Comparison of ENCODE assay signal across 18 mouse cellular contexts in the genomic region with DNA sequence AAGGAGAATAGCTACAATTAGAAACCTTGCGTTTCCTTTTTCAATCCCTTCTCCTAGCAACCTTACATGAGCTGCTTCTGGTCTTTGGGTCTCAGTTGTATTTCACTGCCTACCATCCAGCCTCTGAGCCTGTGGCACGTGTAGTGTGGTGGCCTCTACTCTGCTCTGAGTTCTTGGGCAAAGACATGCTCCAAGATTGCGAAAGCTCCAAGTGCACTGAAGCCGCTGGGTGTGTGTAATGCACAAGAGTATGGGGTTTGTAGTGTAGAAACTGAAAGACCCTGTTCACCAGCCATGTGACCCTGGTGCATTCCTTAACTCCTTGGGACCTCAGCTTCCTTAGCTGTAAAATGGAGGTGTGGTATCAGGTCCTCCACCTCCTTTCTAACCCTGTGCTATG.
DNase-seq lines count a peak whose midpoint lies in the region; ATAC-seq and TF ChIP-seq lines count a peak whose summit lies in the region.
"Had no signal": no experiment of that assay in that cellular context is flagged by ENCODE, and none has a peak within 500 bp of the region (broad histone marks: within the 10 kb centered on the region; RNA-seq: fewer than 3 reads in every experiment).

No protein-coding gene starts in this region.

- H3K36me3 ChIP-seq in hindbrain, embryonic 14.5 days (replicated peaks; ENCODE audit: control insufficient read depth, insufficient read depth) = no peaks in the 10 kb centered on the region
- no peaks in the 10 kb centered on the region for H3K36me3 ChIP-seq in hindbrain, embryonic 11.5 days (ENCODE audit: control insufficient read depth, insufficient read depth, low read length)
- H3K36me3 ChIP-seq in lung, postnatal 0 days (ENCODE audit: insufficient read depth, low read length) = no peaks in the 10 kb centered on the region
- no peaks in the 10 kb centered on the region for H3K36me3 ChIP-seq in forebrain, embryonic 10.5 days (replicated peaks)
- H3K36me3 ChIP-seq: embryonic facial prominence, embryonic 10.5 days; forebrain, embryonic 15.5 days; heart, embryonic 15.5 days; hindbrain, embryonic 15.5 days had no signal

- no peaks in the 10 kb centered on the region for H3K4me1 ChIP-seq in hindbrain, embryonic 14.5 days (replicated peaks; ENCODE audit: control insufficient read depth, insufficient read depth, low read length)
- no peaks in the 10 kb centered on the region for H3K4me1 ChIP-seq in hindbrain, embryonic 11.5 days (replicated peaks; ENCODE audit: control insufficient read depth, insufficient read depth, low read length)
- H3K4me1 ChIP-seq in lung, postnatal 0 days (ENCODE audit: insufficient read depth, low read depth, low read length) = no peaks in the 10 kb centered on the region
- H3K4me1 ChIP-seq in forebrain, embryonic 10.5 days = peaks cover 13% of the 10 kb centered on the region
- H3K4me1 ChIP-seq: heart, embryonic 15.5 days had no signal

- H3K9me3 ChIP-seq in hindbrain, embryonic 14.5 days (ENCODE audit: control insufficient read depth, low read length) = no peaks in the 10 kb centered on the region
- no peaks in the 10 kb centered on the region for H3K9me3 ChIP-seq in hindbrain, embryonic 11.5 days (ENCODE audit: control insufficient read depth, low read length)
- no peaks in the 10 kb centered on the region for H3K9me3 ChIP-seq in lung, postnatal 0 days (ENCODE audit: low read length)
- no peaks in the 10 kb centered on the region for H3K9me3 ChIP-seq in forebrain, embryonic 10.5 days
- H3K9me3 ChIP-seq: embryonic facial prominence, embryonic 10.5 days; forebrain, embryonic 15.5 days; heart, embryonic 15.5 days; hindbrain, embryonic 15.5 days had no signal

- no peak for ATAC-seq in hindbrain, embryonic 14.5 days (ENCODE audit: low FRiP score)
- ATAC-seq in hindbrain, embryonic 11.5 days (ENCODE audit: low FRiP score) = no peak
- peak; percentile 50; the same call in 1 of the 2 replicates for ATAC-seq in lung, postnatal 0 days
- peak; percentile 32 for ATAC-seq in megakaryocyte progenitor cell, adult 5-6 weeks (replicated peaks; ENCODE audit: poor library complexity)
- ATAC-seq: forebrain, embryonic 15.5 days had no signal

- WGBS in hindbrain, embryonic 14.5 days = 76% methylated on average over 4 of the region's 4 CpGs
- WGBS in hindbrain, embryonic 11.5 days = 93% methylated on average over 4 of the region's 4 CpGs
- WGBS in lung, postnatal 0 days = 56% methylated on average over 4 of the region's 4 CpGs
- 87% methylated on average over 4 of the region's 4 CpGs for WGBS in forebrain, embryonic 10.5 days

- H3K27ac ChIP-seq in hindbrain, embryonic 14.5 days = no peak overlapping the region
- H3K27ac ChIP-seq in hindbrain, embryonic 11.5 days (ENCODE audit: low read depth, low read length) = no peak overlapping the region
- H3K27ac ChIP-seq in lung, postnatal 0 days (ENCODE audit: low read length) = no peak overlapping the region
- no peak overlapping the region for H3K27ac ChIP-seq in forebrain, embryonic 10.5 days
- H3K27ac ChIP-seq: embryonic facial prominence, embryonic 10.5 days; forebrain, embryonic 15.5 days; heart, adult 2 months; heart, embryonic 15.5 days; hindbrain, embryonic 15.5 days had no signal

- no peak for TF ChIP-seq CTCF in lung, postnatal 0 days (IDR thresholded peaks at IDR 0.05)

- no peak overlapping the region for H3K4me3 ChIP-seq in hindbrain, embryonic 14.5 days (replicated peaks; ENCODE audit: low read length)
- H3K4me3 ChIP-seq in hindbrain, embryonic 11.5 days (ENCODE audit: low read depth, low read length) = no peak overlapping the region
- H3K4me3 ChIP-seq in lung, postnatal 0 days (ENCODE audit: low read depth, low read length) = no peak overlapping the region
- H3K4me3 ChIP-seq in forebrain, embryonic 10.5 days = no peak overlapping the region
- H3K4me3 ChIP-seq: embryonic facial prominence, embryonic 10.5 days; forebrain, embryonic 15.5 days; heart, adult 2 months; heart, embryonic 15.5 days; hindbrain, embryonic 15.5 days had no signal

- peak; percentile 2 for DNase-seq in hindbrain, embryonic 14.5 days (ENCODE audit: low spot score)
- no peak for DNase-seq in hindbrain, embryonic 11.5 days (ENCODE audit: low spot score)
- DNase-seq in 416B (ENCODE audit: low read depth) = peak; percentile 45
- no peak for DNase-seq in lung, postnatal 0 days (ENCODE audit: low spot score)
- DNase-seq in forebrain, embryonic 10.5 days (ENCODE audit: extremely low spot score, low spot score) = no peak
- no peak for DNase-seq in thymus, postnatal 0 days (ENCODE audit: low spot score)
- DNase-seq: adrenal gland, postnatal 14 days; cerebellum, adult 18-20 months; cerebellum, adult 9-11 months; cerebellum, postnatal 36 days; heart, adult 2 months; heart, postnatal 14 days had no signal

- H3K4me2 ChIP-seq in hindbrain, embryonic 14.5 days (replicated peaks) = no peak overlapping the region
- no peak overlapping the region for H3K4me2 ChIP-seq in hindbrain, embryonic 11.5 days (replicated peaks; ENCODE audit: low read depth, low read length)
- H3K4me2 ChIP-seq in lung, postnatal 0 days (replicated peaks; ENCODE audit: low read depth, low read length) = no peak overlapping the region
- H3K4me2 ChIP-seq: forebrain, embryonic 15.5 days; heart, embryonic 11.5 days; heart, embryonic 15.5 days; hindbrain, embryonic 15.5 days had no signal

- H3K27me3 ChIP-seq in hindbrain, embryonic 14.5 days (ENCODE audit: control insufficient read depth, insufficient read depth, low read length) = no peaks in the 10 kb centered on the region
- no peaks in the 10 kb centered on the region for H3K27me3 ChIP-seq in hindbrain, embryonic 11.5 days (ENCODE audit: control insufficient read depth, insufficient read depth, low read length)
- H3K27me3 ChIP-seq in lung, postnatal 0 days (replicated peaks; ENCODE audit: insufficient read depth, low read length) = no peaks in the 10 kb centered on the region
- peaks cover 42% of the 10 kb centered on the region for H3K27me3 ChIP-seq in forebrain, embryonic 10.5 days (ENCODE audit: poor library complexity, severe bottlenecking)
- H3K27me3 ChIP-seq: forebrain, embryonic 15.5 days; heart, embryonic 15.5 days; hindbrain, embryonic 15.5 days had no signal

- TF ChIP-seq EP300 in lung, postnatal 0 days (IDR thresholded peaks at IDR 0.05) = no peak

- no peak overlapping the region for H3K9ac ChIP-seq in hindbrain, embryonic 14.5 days
- no peak overlapping the region for H3K9ac ChIP-seq in hindbrain, embryonic 11.5 days (ENCODE audit: low read depth, low read length)
- H3K9ac ChIP-seq in lung, postnatal 0 days (replicated peaks; ENCODE audit: low read depth) = no peak overlapping the region
- H3K9ac ChIP-seq: forebrain, embryonic 15.5 days; heart, embryonic 15.5 days; hindbrain, embryonic 15.5 days had no signal

Comparison
In these comparisons a context has a peak if more than half of its experiments do, and no peak if none do; other contexts are left out.
1. DNase-seq: peak in hindbrain, embryonic 14.5 days (single experiment) and 416B (single experiment); none in hindbrain, embryonic 11.5 days (single experiment), lung, postnatal 0 days (single experiment), forebrain, embryonic 10.5 days (single experiment) and thymus, postnatal 0 days (single experiment).
2. ATAC-seq: peak in lung, postnatal 0 days (single experiment) and megakaryocyte progenitor cell, adult 5-6 weeks (single experiment); none in hindbrain, embryonic 14.5 days (single experiment) and hindbrain, embryonic 11.5 days (single experiment).